Mouse (Mus musculus): ENCODE results near the gene Plekha5. TPM values are rescaled to one million over a fixed set of nuclear protein-coding genes. Genes with fewer than 3 reads are reported as not detected.

Gene Plekha5
- polyA plus RNA-seq, 1 experiment from 2014 or later, result 51.5 TPM

DNA sequence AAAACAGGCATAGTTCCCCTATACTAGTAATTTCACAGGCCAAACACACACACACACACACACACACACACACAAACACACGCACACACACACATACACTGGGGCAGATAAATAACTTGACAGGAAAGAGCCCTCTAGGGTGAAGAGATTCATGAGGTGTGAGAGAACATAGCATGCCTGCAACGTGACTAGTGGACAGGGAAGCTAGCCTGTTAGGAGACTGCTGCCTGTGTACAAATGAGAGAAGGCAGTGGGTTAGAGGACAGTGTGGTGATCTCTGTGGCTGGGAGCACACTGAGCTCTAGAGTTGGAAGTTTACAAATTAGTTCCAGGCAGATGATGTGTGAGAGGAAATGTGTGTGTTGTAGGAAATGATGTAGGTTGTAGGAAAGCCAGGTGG lies 53.1 kb downstream of the Plekha5 start:
- ATAC-seq (ENCODE audit: insufficient number of reproducible peaks, low FRiP score, low TSS enrichment, low read depth), result no peak
- Histone ChIP-seq H3K9me3 (replicated peaks) (no peaks in the 10 kb centered on the region), H3K27ac (replicated peaks) (no peak overlapping the region), H3K27me3 (no peaks in the 10 kb centered on the region), H3K4me1 (peaks cover 15% of the 10 kb centered on the region; the same call in 1 of the 2 replicates), H3K9ac (no peak overlapping the region), H3K36me3 (no peaks in the 10 kb centered on the region), H3K4me3 (replicated peaks) (no peak overlapping the region), H3K4me2 (replicated peaks) (no peak overlapping the region)
- WGBS, result 58% methylated on average over 2 of the region's 2 CpGs

DNA sequence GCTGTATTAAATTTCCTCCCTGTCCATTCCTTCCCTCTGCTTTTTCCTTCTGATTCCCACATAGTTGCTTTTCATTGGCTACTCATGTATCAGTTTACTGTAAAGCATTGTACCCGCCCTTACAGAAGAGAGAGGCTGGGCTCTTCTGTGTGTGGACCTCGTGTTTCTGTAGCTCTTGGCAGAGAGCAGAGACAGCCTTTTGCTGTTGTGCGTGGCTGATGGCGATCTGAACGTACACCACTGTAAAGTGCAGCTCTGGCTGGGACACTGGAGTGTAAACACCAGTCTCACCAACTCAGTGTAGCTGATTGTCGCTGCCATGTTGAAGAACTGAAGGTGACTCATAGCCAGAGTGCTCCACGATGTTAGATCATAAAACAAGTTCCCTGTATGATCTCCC lies 54.2 kb downstream of the Plekha5 start:
- Histone ChIP-seq H3K4me2 (replicated peaks) (no peak overlapping the region), H3K4me3 (replicated peaks) (no peak overlapping the region), H3K36me3 (no peaks in the 10 kb centered on the region), H3K27ac (replicated peaks) (no peak overlapping the region), H3K9me3 (replicated peaks) (no peaks in the 10 kb centered on the region), H3K4me1 (peaks cover 17% of the 10 kb centered on the region; the same call in 1 of the 2 replicates), H3K9ac (no peak overlapping the region), H3K27me3 (no peaks in the 10 kb centered on the region)
- 41% methylated on average over 7 of the region's 7 CpGs for WGBS
- ATAC-seq (ENCODE audit: insufficient number of reproducible peaks, low FRiP score, low TSS enrichment, low read depth), result peak; percentile 37; the same call in 1 of the 2 replicates

DNA sequence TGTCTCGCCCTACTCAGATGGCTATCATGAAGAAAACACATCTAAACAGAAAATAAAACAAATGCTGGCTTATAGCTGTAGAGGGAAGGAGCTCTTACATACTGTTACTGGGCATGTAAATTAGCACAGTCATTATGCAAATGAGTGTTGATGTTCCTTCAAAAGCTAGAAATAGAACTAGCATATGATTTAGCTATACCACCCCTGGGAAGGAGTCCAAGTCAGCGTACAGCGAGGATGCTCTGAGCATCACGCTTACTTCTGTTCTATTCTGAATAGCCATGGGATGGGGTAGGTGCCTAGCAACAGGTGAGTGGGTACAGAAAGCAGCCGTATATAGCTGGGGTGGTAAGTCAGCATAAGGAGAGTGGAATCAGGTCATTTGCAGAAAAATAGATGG lies 55.1 kb downstream of the Plekha5 start:
- Histone ChIP-seq H3K27ac (replicated peaks) (no peak overlapping the region), H3K4me3 (replicated peaks) (no peak overlapping the region), H3K9ac (no peak overlapping the region), H3K27me3 (no peaks in the 10 kb centered on the region), H3K36me3 (no peaks in the 10 kb centered on the region), H3K4me2 (replicated peaks) (no peak overlapping the region), H3K4me1 (peaks cover 20% of the 10 kb centered on the region), H3K9me3 (replicated peaks) (no peaks in the 10 kb centered on the region)
- no peak for ATAC-seq (ENCODE audit: insufficient number of reproducible peaks, low FRiP score, low TSS enrichment, low read depth)
- 82% methylated on average over 5 of the region's 5 CpGs for WGBS

DNA sequence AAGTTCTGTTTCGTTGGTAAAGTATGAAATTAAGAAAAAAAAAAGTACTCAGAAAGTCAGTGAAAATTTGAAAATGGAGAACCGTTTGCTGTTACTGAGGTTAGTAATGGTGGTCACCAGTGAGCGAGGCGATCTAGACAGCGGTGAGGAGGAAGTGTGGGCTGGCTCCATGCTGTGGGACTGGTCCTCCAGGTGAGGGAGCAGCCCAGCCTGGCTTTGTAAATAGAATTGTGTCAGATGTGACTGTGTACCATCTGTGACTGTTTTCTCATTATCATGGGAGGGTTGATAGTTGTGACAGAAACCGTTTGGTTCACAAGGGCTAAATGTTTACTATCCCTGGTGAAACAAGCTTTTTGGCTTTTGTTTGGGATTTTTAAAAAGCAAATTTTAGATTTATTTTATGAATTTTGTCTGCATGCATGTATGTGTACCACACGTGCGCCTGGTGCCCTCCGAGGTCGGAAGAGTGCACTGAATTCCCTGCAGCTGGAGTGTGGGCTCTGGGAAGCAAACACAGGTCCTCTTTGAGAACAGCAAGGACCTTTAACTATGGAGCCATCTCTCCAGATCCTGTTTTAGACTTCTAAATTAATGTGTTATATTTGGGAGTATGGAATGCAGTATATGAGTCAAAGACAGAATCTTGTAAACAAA lies 56.7 kb downstream of the Plekha5 start:
- H3K4me2 ChIP-seq (replicated peaks), result no peak overlapping the region
- peaks cover 26% of the 10 kb centered on the region for H3K4me1 ChIP-seq
- no peak for ATAC-seq (ENCODE audit: insufficient number of reproducible peaks, low FRiP score, low TSS enrichment, low read depth)
- H3K27ac ChIP-seq (replicated peaks), result no peak overlapping the region
- H3K36me3 ChIP-seq, result no peaks in the 10 kb centered on the region
- WGBS, result 83% methylated on average over 10 of the region's 10 CpGs
- H3K9me3 ChIP-seq (replicated peaks), result no peaks in the 10 kb centered on the region
- no peak overlapping the region for H3K4me3 ChIP-seq (replicated peaks)
- H3K9ac ChIP-seq, result no peak overlapping the region
- H3K27me3 ChIP-seq, result no peaks in the 10 kb centered on the region

DNA sequence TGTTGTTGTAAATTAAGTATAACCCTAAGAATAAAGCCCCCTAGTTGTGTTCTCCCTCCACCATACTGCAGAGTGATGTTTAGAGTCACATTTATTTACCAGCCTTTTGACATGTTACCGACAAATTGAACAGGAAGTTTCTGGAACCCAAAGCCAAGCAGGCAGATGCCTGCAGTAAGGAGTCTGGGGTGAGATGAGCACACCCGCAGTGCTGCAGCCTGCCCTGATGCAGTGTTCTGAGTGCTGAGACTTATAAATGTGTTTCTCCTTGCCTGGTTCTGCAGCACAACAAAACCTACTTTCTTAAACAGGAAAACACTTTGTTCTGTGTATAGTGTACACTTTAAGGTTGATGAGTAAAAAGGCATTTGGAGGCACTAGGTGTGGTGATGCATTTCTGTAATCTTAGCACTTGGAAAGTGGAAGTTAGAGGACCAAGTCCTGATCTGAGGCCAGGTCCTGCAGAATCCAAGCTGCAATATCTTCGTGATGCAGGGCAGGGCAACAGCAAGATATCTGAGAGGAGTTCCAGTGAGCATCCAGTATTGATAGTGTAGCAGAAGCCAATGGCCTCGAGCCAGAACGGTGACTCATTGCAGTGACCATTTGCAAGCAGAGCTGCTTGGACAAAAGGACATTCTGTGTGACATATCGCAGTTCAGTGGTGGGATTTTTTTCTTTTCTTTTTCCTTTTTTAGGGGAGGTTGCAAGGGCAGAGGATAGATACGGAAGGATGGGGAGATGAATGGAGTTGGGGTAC lies 58.0 kb downstream of the Plekha5 start:
- Histone ChIP-seq H3K27ac (replicated peaks) (no peak overlapping the region), H3K36me3 (no peaks in the 10 kb centered on the region), H3K27me3 (no peaks in the 10 kb centered on the region), H3K4me3 (replicated peaks) (no peak overlapping the region), H3K9me3 (replicated peaks) (no peaks in the 10 kb centered on the region), H3K9ac (no peak overlapping the region), H3K4me2 (replicated peaks) (no peak overlapping the region), H3K4me1 (peaks cover 29% of the 10 kb centered on the region)
- 58% methylated on average over 7 of the region's 7 CpGs for WGBS
- no peak for ATAC-seq (ENCODE audit: insufficient number of reproducible peaks, low FRiP score, low TSS enrichment, low read depth)

DNA sequence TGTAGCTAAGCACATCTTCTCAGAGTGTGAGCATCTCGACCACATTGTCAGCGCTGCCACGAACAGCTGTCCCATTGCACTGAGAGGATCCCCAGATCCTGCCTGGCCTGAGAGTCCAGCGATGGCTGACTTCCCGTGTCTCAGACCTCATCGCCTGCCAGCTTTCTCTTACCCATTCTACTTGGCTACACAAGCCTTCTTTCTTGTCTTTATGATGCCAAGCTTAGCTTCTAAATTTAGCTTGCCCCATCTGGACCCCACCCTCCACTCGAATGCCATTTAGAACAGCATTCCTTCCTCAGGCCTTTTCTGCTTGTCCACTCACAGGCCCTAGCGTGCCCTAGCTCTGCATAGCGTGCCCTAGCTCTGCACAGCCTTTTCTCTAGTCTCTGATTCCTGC lies 60.3 kb downstream of the Plekha5 start:
- 61% methylated on average over 9 of the region's 9 CpGs for whole genome bisulfite sequencing
- no peaks in the 10 kb centered on the region for H3K36me3 ChIP-seq
- peaks cover 32% of the 10 kb centered on the region for H3K4me1 ChIP-seq
- no peak overlapping the region for H3K4me3 ChIP-seq (replicated peaks)
- H3K9me3 ChIP-seq (replicated peaks), result no peaks in the 10 kb centered on the region
- H3K9ac ChIP-seq, result no peak overlapping the region
- H3K27ac ChIP-seq (replicated peaks), result no peak overlapping the region
- no peak for ATAC-seq (ENCODE audit: insufficient number of reproducible peaks, low FRiP score, low TSS enrichment, low read depth)
- H3K4me2 ChIP-seq (replicated peaks), result no peak overlapping the region
- no peaks in the 10 kb centered on the region for H3K27me3 ChIP-seq

DNA sequence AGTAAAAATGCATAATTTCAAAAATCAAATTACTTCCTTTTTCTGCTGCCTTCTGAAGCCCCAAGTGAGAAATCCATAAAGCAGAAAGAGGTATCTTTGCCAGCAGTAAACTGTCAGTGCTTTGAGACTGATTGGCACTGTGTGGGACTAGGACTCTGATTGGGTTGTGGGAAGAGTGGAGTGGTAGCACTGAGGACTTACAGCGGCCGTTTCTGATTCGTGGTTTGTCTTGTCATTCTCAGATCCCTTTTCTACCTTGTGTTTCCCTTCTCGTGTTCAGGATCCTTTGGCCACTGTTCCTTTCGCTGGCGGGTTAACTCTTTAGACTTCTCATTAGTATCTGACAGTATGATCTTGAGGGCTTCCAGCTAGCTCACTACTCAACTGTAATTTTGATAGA lies 61.8 kb downstream of the Plekha5 start:
- 71% methylated on average over 6 of the region's 6 CpGs for WGBS
- Histone ChIP-seq H3K27ac (replicated peaks) (no peak overlapping the region), H3K9ac (no peak overlapping the region), H3K9me3 (replicated peaks) (no peaks in the 10 kb centered on the region), H3K4me2 (replicated peaks) (no peak overlapping the region), H3K27me3 (no peaks in the 10 kb centered on the region), H3K36me3 (no peaks in the 10 kb centered on the region), H3K4me3 (replicated peaks) (no peak overlapping the region), H3K4me1 (peaks cover 32% of the 10 kb centered on the region)
- ATAC-seq (ENCODE audit: insufficient number of reproducible peaks, low FRiP score, low TSS enrichment, low read depth), result no peak

DNA sequence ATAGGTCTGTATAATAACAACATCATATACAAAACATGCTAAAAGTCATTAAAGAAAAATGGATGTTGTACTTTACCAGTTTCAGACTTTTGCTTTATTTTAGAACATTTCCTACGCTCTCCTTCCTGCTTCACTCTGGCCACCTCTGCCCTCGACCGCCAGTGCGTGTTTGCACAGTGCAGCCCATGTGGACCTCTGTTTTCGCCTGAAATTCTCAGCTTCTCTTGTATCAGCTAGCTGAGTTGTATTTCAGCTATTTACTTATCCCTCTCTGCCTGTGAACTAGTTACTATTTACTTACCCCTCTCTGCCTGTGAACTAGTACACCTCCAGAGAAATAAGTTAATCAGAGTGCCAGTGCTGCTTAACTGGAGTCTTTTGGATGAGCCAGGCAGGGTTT lies 62.8 kb downstream of the Plekha5 start:
- Histone ChIP-seq H3K27me3 (no peaks in the 10 kb centered on the region), H3K27ac (replicated peaks) (no peak overlapping the region), H3K9me3 (replicated peaks) (no peaks in the 10 kb centered on the region), H3K4me2 (replicated peaks) (no peak overlapping the region), H3K4me3 (replicated peaks) (no peak overlapping the region), H3K4me1 (peaks cover 31% of the 10 kb centered on the region), H3K9ac (no peak overlapping the region), H3K36me3 (no peaks in the 10 kb centered on the region)
- ATAC-seq (ENCODE audit: insufficient number of reproducible peaks, low FRiP score, low TSS enrichment, low read depth), result no peak
- WGBS, result 91% methylated on average over 5 of the region's 5 CpGs

DNA sequence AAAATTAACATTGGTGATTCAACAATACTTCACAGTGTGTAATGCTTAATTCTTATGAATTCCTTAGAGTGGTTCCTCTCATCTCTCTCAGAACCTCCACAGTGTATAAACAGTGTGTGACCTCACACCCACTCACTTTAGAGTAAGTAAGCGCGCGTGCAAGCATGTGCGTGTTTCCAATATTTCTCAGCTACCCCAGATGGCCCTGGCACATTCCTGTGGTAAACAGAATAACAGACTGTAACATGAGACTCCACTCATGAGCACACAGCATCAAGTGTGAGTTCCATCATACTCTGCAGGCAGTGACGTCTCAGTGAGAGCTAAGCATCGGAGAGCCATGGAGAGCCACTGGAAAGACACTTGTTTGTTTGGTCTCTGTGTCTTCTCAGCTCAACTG lies 63.6 kb downstream of the Plekha5 start:
- H3K27ac ChIP-seq (replicated peaks), result peak overlapping the region; percentile 65

DNA sequence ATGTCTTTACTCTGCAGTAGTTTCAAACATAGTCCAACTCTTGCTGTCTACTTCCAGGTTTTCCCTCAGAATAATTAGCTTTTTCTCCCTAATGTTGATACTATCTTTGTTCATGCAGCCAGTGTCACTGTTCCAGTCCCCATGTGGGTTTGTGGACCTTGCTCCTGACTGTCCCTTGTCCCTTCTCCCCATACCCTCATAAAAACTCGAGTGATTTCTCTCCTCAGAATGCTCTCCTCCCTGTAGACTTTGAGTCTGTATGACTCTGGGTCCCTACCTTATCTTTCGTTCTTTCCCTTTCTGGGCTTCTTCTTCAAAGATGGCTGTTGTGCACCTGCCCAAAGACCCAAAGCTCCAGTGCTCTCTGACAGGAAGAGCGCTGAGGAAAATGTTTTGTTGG lies 64.8 kb downstream of the Plekha5 start:
- H3K36me3 ChIP-seq, result no peaks in the 10 kb centered on the region
- H3K27ac ChIP-seq (replicated peaks), result no peak overlapping the region
- H3K9me3 ChIP-seq (replicated peaks), result no peaks in the 10 kb centered on the region
- H3K4me1 ChIP-seq, result peaks cover 26% of the 10 kb centered on the region
- ATAC-seq (ENCODE audit: insufficient number of reproducible peaks, low FRiP score, low TSS enrichment, low read depth), result no peak
- no peak overlapping the region for H3K4me3 ChIP-seq (replicated peaks)
- H3K9ac ChIP-seq, result no peak overlapping the region
- H3K27me3 ChIP-seq, result no peaks in the 10 kb centered on the region
- 86% methylated on average over 3 of the region's 3 CpGs for WGBS
- H3K4me2 ChIP-seq (replicated peaks), result no peak overlapping the region

More for the DNA sequence above, 63.6 kb downstream of the Plekha5 start:
- peaks cover 26% of the 10 kb centered on the region for H3K4me1 ChIP-seq
- no peaks in the 10 kb centered on the region for H3K27me3 ChIP-seq
- H3K9ac ChIP-seq, result no peak overlapping the region
- no peak overlapping the region for H3K4me2 ChIP-seq (replicated peaks)
- no peaks in the 10 kb centered on the region for H3K36me3 ChIP-seq
- peak; percentile 49; the same call in 1 of the 2 replicates for ATAC-seq (ENCODE audit: insufficient number of reproducible peaks, low FRiP score, low TSS enrichment, low read depth)
- no peak overlapping the region for H3K4me3 ChIP-seq (replicated peaks)
- WGBS, result 20% methylated on average over 6 of the region's 6 CpGs
- no peaks in the 10 kb centered on the region for H3K9me3 ChIP-seq (replicated peaks)

DNA sequence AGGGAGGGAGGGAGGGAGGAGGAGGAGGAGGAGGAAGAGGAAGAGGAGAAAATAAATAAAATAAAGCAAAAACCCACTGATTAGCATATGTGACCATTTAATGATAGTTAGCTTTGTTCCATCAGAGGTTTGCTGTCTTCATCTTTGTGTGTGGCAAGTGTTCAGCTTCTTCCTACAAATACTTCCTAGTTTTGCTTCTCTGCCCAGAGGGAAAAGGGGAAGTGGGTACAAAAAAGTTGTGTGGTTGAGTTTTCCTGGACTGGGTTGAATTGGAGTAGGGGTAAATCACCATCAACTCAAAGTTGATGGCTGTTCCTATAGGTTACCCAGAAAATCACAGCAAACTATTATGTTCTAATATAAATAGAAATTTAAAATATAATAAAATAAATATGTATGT lies 65.7 kb downstream of the Plekha5 start:
- Histone ChIP-seq H3K4me3 (replicated peaks) (no peak overlapping the region), H3K4me2 (replicated peaks) (no peak overlapping the region), H3K9me3 (replicated peaks) (no peaks in the 10 kb centered on the region), H3K27ac (replicated peaks) (no peak overlapping the region), H3K27me3 (no peaks in the 10 kb centered on the region), H3K4me1 (peaks cover 17% of the 10 kb centered on the region), H3K9ac (no peak overlapping the region), H3K36me3 (no peaks in the 10 kb centered on the region)
- no peak for ATAC-seq (ENCODE audit: insufficient number of reproducible peaks, low FRiP score, low TSS enrichment, low read depth)

DNA sequence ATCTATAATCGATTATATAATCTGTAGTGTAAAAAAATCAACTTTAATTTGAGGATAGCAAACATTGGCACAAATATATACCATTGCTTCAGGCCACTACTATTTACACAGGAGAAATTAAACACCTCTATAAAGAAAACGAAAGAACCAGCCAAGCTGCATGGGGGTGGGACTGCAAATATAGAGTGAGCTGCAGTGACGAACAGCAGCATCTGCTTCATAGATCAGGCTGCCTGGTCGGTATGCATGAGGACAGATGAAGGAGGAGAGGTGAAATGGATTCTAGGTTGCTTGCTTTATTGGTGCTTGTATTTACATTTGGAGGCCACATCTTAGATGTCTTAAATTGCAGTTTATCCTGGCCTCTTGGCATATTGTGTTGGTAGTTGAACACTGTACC lies 66.4 kb downstream of the Plekha5 start:
- H3K27ac ChIP-seq (replicated peaks), result no peak overlapping the region
- no peak overlapping the region for H3K4me2 ChIP-seq (replicated peaks)
- H3K36me3 ChIP-seq, result no peaks in the 10 kb centered on the region
- H3K9me3 ChIP-seq (replicated peaks), result no peaks in the 10 kb centered on the region
- no peak overlapping the region for H3K9ac ChIP-seq
- no peaks in the 10 kb centered on the region for H3K27me3 ChIP-seq
- WGBS, result 59% methylated on average over 4 of the region's 4 CpGs
- peaks cover 17% of the 10 kb centered on the region for H3K4me1 ChIP-seq
- no peak for ATAC-seq (ENCODE audit: insufficient number of reproducible peaks, low FRiP score, low TSS enrichment, low read depth)
- no peak overlapping the region for H3K4me3 ChIP-seq (replicated peaks)

Data from embryonic facial prominence, embryonic 15.5 days (tissue).